Mouse (Mus musculus) liver, embryonic 11.5 days (tissue): ENCODE data around the gene Mettl3. TPM values are rescaled to one million over a fixed set of nuclear protein-coding genes. Genes with fewer than 3 reads are reported as not detected.
"Not testable (repeated sequence)": the region's sequence is repeated elsewhere in the genome, so short reads cannot be mapped to it uniquely, and the experiment has no call there.

Source experiments
- ATAC-seq: fragments of 200-750 bp; cut with Nextera tagmentation; replicated peaks from 2 replicates; pipeline ENCODE4 v1.8.0; 2017; ENCODE audit warnings: moderate number of reproducible peaks, mild to moderate bottlenecking, moderate TSS enrichment, moderate library complexity; ENCODE audit not compliant: low FRiP score
- DNase-seq: peaks from one replicate; pipeline ENCODE4 v3.0.0-alpha.2; 2017; ENCODE audit warnings: low spot score
- H3K27ac ChIP-seq: fragments of 300-500 bp; sonication (generic); 2 replicates; pipeline ENCODE4 v1.5.1; 2014; ENCODE audit warnings: mild to moderate bottlenecking, low read depth, low read length, control low read depth
- H3K27me3 ChIP-seq: fragments of 300-500 bp; sonication (generic); replicated peaks from 2 replicates; pipeline ENCODE4 v1.6.1; 2014; ENCODE audit warnings: low read length, mixed read lengths; ENCODE audit not compliant: control insufficient read depth, insufficient read depth
- H3K36me3 ChIP-seq: fragments of 300-500 bp; sonication (generic); 2 replicates; pipeline ENCODE4 v1.6.1; 2014; ENCODE audit warnings: mild to moderate bottlenecking, low read length, moderate library complexity, mixed read lengths; ENCODE audit not compliant: control insufficient read depth, insufficient read depth
- H3K4me1 ChIP-seq: fragments of 300-500 bp; sonication (generic); replicated peaks from 2 replicates; pipeline ENCODE4 v1.6.1; 2014; ENCODE audit warnings: low read length, mixed read lengths; ENCODE audit not compliant: control insufficient read depth, insufficient read depth
- H3K4me2 ChIP-seq: fragments of 300-500 bp; sonication (generic); 2 replicates; pipeline ENCODE4 v1.6.1; 2014; ENCODE audit warnings: mild to moderate bottlenecking, control low read depth, moderate library complexity
- H3K4me3 ChIP-seq: fragments of 300-500 bp; sonication (generic); 2 replicates; pipeline ENCODE4 v1.5.1; 2014; ENCODE audit warnings: low read depth, low read length, control low read depth
- H3K9ac ChIP-seq: fragments of 300-500 bp; sonication (generic); 2 replicates; pipeline ENCODE4 v1.6.1; 2014; ENCODE audit warnings: low read depth, low read length, control low read depth
- H3K9me3 ChIP-seq: fragments of 300-500 bp; sonication (generic); 2 replicates; pipeline ENCODE4 v1.6.1; 2016; ENCODE audit warnings: low read length, inconsistent platforms, mixed read lengths; ENCODE audit not compliant: control insufficient read depth
- WGBS: fragments of 180-500 bp; shearing (Covaris S2); extraction: QIAGEN DNeasy Blood & Tissue Kit; methylation state at CpG from one replicate; pipeline ENCODE4 v1.1.7; 2014; 5-methylcytosine and 5-hydroxymethylcytosine counted together
- polyA plus RNA-seq: library from polyadenylated mRNA; unstranded; fragments of >200 nt; fragmentation: Nextera tagmentation; extraction: Ambion mirVana; gene quantifications from 2 replicates; pipeline ENCODE4 v1.2.1, GENCODE M21; 2014

Gene Mettl3
- polyA plus RNA-seq, 1 experiment from 2014 or later, result 52.2 TPM

GRCm38 (mm10) chr14:52306100-52306499 lies 1.2 kb upstream of the Mettl3 start:
- H3K4me1 ChIP-seq, result peaks cover 9% of the 10 kb centered on the region
- H3K9ac ChIP-seq, result 0 out of 2 replicates have a peak overlapping the region, but pooled peaks have one; percentile 20
- no peaks in the 10 kb centered on the region for H3K27me3 ChIP-seq
- no peaks in the 10 kb centered on the region for H3K9me3 ChIP-seq
- peak overlapping the region; percentile 55 for H3K4me2 ChIP-seq
- no peak for DNase-seq
- peak overlapping the region; percentile 78 for H3K27ac ChIP-seq
- 95% methylated on average over 2 of the region's 2 CpGs for WGBS
- peak; percentile 56 for ATAC-seq
- peak overlapping the region; percentile 18; the same call in 1 of the 2 replicates for H3K4me3 ChIP-seq
- H3K36me3 ChIP-seq, result no peaks in the 10 kb centered on the region; the same call in 1 of the 2 replicates

- DNase-seq, H3K27ac ChIP-seq, H3K27me3 ChIP-seq, H3K9ac ChIP-seq, ATAC-seq, H3K4me1 ChIP-seq, H3K9me3 ChIP-seq: not testable (repeated sequence)
- peaks cover 14% of the 10 kb centered on the region for H3K36me3 ChIP-seq
- peak overlapping the region; percentile 81; the same call in 1 of the 2 replicates for H3K4me3 ChIP-seq
- peak overlapping the region; percentile 71 for H3K4me2 ChIP-seq
- WGBS, result 87% methylated on average over 3 of the region's 3 CpGs
Measured at GRCm38 (mm10) chr14:52303517-52303916, 1.4 kb downstream of the Mettl3 start.

- Histone ChIP-seq H3K4me1 (no peaks in the 10 kb centered on the region), H3K4me2 (no peak overlapping the region), H3K27me3 (no peaks in the 10 kb centered on the region), H3K9me3 (no peaks in the 10 kb centered on the region), H3K27ac (no peak overlapping the region), H3K4me3 (no peak overlapping the region), H3K36me3 (peaks cover 58% of the 10 kb centered on the region), H3K9ac (no peak overlapping the region)
- ATAC-seq, result peak; percentile 38
- 76% methylated on average over 6 of the region's 6 CpGs for WGBS
- no peak for DNase-seq
Measured at GRCm38 (mm10) chr14:52295558-52296264, 9.2 kb downstream of the Mettl3 start.

- no peak overlapping the region for H3K27ac ChIP-seq
- peaks cover 14% of the 10 kb centered on the region for H3K4me1 ChIP-seq
- no peaks in the 10 kb centered on the region for H3K9me3 ChIP-seq
- WGBS, result 77% methylated on average over 3 of the region's 3 CpGs
- no peak for ATAC-seq
- H3K4me2 ChIP-seq, result no peak overlapping the region
- H3K4me3 ChIP-seq, result no peak overlapping the region
- DNase-seq, result no peak
- no peak overlapping the region for H3K9ac ChIP-seq
- H3K36me3 ChIP-seq, result peaks cover 13% of the 10 kb centered on the region; the same call in 1 of the 2 replicates
- no peaks in the 10 kb centered on the region for H3K27me3 ChIP-seq
Measured at GRCm38 (mm10) chr14:52284191-52284590, 20.7 kb downstream of the Mettl3 start.

DNA sequence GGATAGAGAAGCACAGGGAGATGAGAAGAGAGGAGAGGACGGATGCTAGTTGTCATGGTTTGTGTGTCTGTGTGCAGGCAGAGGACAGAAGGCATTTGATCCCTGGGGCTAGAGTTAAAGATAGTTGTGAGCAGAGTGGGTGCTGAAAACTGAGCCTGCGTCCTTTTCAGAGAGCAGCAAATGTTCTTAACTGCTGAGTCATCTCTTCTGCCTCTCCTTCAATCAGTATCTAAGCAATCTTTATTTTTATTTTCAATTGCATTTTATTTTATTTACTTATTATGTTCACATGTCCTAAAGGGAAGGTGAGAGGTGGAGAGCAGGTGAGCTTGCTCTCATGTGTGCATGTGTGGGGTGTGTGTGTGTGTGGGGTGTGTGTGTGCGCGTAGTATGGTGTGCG lies 21.3 kb downstream of the Mettl3 start:
- peaks cover 13% of the 10 kb centered on the region; the same call in 1 of the 2 replicates for H3K36me3 ChIP-seq
- H3K9me3 ChIP-seq, result no peaks in the 10 kb centered on the region
- H3K4me3 ChIP-seq, result no peak overlapping the region
- no peak overlapping the region for H3K9ac ChIP-seq
- WGBS, result 92% methylated on average over 5 of the region's 5 CpGs
- no peak overlapping the region for H3K27ac ChIP-seq
- H3K4me1 ChIP-seq, result peaks cover 14% of the 10 kb centered on the region
- ATAC-seq (no peak), DNase-seq (no peak)
- H3K27me3 ChIP-seq, result no peaks in the 10 kb centered on the region
- H3K4me2 ChIP-seq, result no peak overlapping the region

DNA sequence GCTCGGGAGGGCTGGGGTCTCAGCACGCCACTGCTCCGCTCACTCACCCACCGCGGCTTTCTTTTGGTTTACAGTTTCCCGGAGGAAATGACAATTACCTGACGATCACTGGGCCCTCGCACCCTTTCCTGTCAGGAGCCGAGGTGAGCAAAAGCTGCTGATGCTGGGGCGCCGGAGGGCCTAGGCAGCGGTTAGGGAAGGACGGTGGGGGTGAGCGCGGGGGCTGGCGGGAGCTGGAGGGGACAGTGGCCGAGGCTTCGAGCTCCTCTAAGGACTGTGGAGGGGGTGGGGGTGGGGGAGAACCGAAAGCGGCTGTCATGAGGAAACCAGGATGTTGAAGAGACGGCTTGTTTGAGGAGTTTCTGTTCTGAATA lies 25.2 kb downstream of the Mettl3 start:
- Histone ChIP-seq H3K4me3 (peak overlapping the region; percentile 86), H3K27ac (peak overlapping the region; percentile 78; the same call in 1 of the 2 replicates), H3K9ac (peak overlapping the region; percentile 94), H3K36me3 (no peaks in the 10 kb centered on the region), H3K9me3 (no peaks in the 10 kb centered on the region), H3K4me1 (peaks cover 14% of the 10 kb centered on the region), H3K4me2 (peak overlapping the region; percentile 73), H3K27me3 (no peaks in the 10 kb centered on the region)
- WGBS, result 2% methylated on average over 21 of the region's 21 CpGs
- DNase-seq (no peak), ATAC-seq (peak; percentile 22)

- H3K27ac ChIP-seq, result peak within 1 kb of the TSS; percentile 78
- H3K27me3 ChIP-seq, result no peaks in the 10 kb centered on the region
- peak within 1 kb of the TSS; percentile 73 for H3K4me2 ChIP-seq
- peak within 1 kb of the TSS; percentile 86 for H3K4me3 ChIP-seq
- no peaks in the 10 kb centered on the region for H3K36me3 ChIP-seq
- H3K9me3 ChIP-seq, result no peaks in the 10 kb centered on the region
- H3K4me1 ChIP-seq, result peaks cover 12% of the 10 kb centered on the region
- DNase-seq, result peak; percentile 99
- H3K9ac ChIP-seq, result peak within 1 kb of the TSS; percentile 94
- WGBS, result under 1% methylated on average over 66 of the region's 66 CpGs
- peak; percentile 98 for ATAC-seq
Measured at GRCm38 (mm10) chr14:52278932-52279746, 25.8 kb downstream of the Mettl3 start, which contains the start of the genes Tox4 and Rab2b. Gene Tox4, plus strand, starts transcription at chr14:52279146. Gene Rab2b, minus strand, starts transcription at chr14:52279545.

DNA sequence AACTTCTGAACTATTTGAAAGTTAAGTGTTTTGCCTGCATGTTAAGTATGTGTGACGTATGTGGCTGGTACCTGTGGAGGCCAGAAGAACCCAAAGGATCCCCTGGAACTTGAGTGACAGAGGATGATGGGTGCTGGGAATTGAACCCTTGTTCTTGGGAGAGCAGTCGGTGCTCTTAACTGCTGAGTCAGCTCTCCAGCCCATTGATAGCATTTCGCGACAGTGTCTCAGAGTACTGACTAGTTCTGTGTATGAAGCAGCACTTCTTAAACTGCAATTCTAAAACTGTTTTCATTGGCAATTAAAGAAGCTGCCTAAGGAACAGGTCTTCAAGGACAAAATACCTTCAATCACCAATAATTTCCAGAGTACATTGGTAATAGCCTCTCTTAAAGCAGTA lies 27.7 kb downstream of the Mettl3 start:
- Histone ChIP-seq H3K4me1 (peaks cover 7% of the 10 kb centered on the region; the same call in 1 of the 2 replicates), H3K27ac (no peak overlapping the region)

More for the DNA sequence above, 27.7 kb downstream of the Mettl3 start:
- no peak overlapping the region for H3K4me2 ChIP-seq
- no peak overlapping the region for H3K9ac ChIP-seq
- 80% methylated on average over 4 of the region's 4 CpGs for WGBS
- H3K27me3 ChIP-seq, result no peaks in the 10 kb centered on the region
- no peaks in the 10 kb centered on the region for H3K36me3 ChIP-seq
- no peak for ATAC-seq
- no peak for DNase-seq
- no peaks in the 10 kb centered on the region for H3K9me3 ChIP-seq
- H3K4me3 ChIP-seq, result no peak overlapping the region
